Mouse (Mus musculus) liver, embryonic 14.5 days (tissue): Measurements from ENCODE around the gene Shisal1. TPM values are rescaled to one million over a fixed set of nuclear protein-coding genes. Genes with fewer than 3 reads are reported as not detected.

ENCODE experiments used
- ATAC-seq: fragments of 200-750 bp; cut with Nextera tagmentation; 2 replicates; pipeline ENCODE4 v1.8.0; 2017; ENCODE audit warnings: moderate number of reproducible peaks, mild to moderate bottlenecking, moderate library complexity; ENCODE audit not compliant: insufficient read depth
- DNase-seq, 3 experiments: peaks; one replicate each; pipeline ENCODE4 v3.0.0-alpha.2; 2012 to 2013; ENCODE audit warnings: low read depth in 3 of 3, low spot score in 3 of 3
- H3K27ac ChIP-seq: fragments of 300-500 bp; sonication (generic); 2 replicates; pipeline ENCODE4 v1.5.1; 2014; ENCODE audit warnings: moderate library complexity, mild to moderate bottlenecking, control low read depth, inconsistent platforms
- H3K27me3 ChIP-seq: fragments of 300-500 bp; sonication (generic); 2 replicates; pipeline ENCODE4 v1.6.1; 2014; ENCODE audit warnings: mild to moderate bottlenecking, low read length, moderate library complexity; ENCODE audit not compliant: control insufficient read depth, insufficient read depth
- H3K36me3 ChIP-seq: fragments of 300-500 bp; sonication (generic); replicated peaks from 2 replicates; pipeline ENCODE4 v1.6.1; 2014; ENCODE audit warnings: low read depth; ENCODE audit not compliant: control insufficient read depth, insufficient read depth
- H3K4me1 ChIP-seq, 2 experiments: fragments of 200-500 bp in 1 of 2; fragments of 300-500 bp in 1 of 2; sonication (generic) in 1 of 2; replicated peaks; 2 replicates each; pipeline ENCODE4 v1.6.1; 2012 to 2014; ENCODE audit warnings: antibody characterized with exemption in 1 of 2, inconsistent platforms in 1 of 2, low read length in 1 of 2; ENCODE audit not compliant: control insufficient read depth in 2 of 2, insufficient read depth in 2 of 2
- H3K4me2 ChIP-seq: fragments of 300-500 bp; sonication (generic); 2 replicates; pipeline ENCODE4 v1.6.1; 2014; ENCODE audit warnings: low read depth, mild to moderate bottlenecking, control low read depth, moderate library complexity
- H3K4me3 ChIP-seq, 2 experiments: fragments of 200-500 bp in 1 of 2; fragments of 300-500 bp in 1 of 2; sonication (generic) in 1 of 2; 2 replicates each; pipeline ENCODE4 v1.5.1; 2012 to 2014; ENCODE audit warnings: low read depth in 2 of 2, low read length in 2 of 2, mild to moderate bottlenecking in 2 of 2, control low read depth in 1 of 2, inconsistent platforms in 1 of 2, moderate library complexity in 1 of 2; ENCODE audit not compliant: insufficient read depth in 1 of 2
- H3K9ac ChIP-seq: fragments of 300-500 bp; sonication (generic); replicated peaks from 2 replicates; pipeline ENCODE4 v1.6.1; 2014; ENCODE audit warnings: mild to moderate bottlenecking, control low read depth, moderate library complexity
- H3K9me3 ChIP-seq: fragments of 300-500 bp; sonication (generic); 2 replicates; pipeline ENCODE4 v1.6.1; 2016; ENCODE audit warnings: low read length, mixed read lengths; ENCODE audit not compliant: control insufficient read depth
- CTCF ChIP-seq: IDR thresholded peaks from 2 replicates; pipeline ENCODE4 v1.5.1; 2016; ENCODE audit warnings: antibody characterized with exemption, low read depth, control low read depth
- EP300 ChIP-seq: IDR thresholded peaks from 2 replicates; pipeline ENCODE4 v1.6.1; 2016; ENCODE audit warnings: antibody characterized with exemption, low read depth
- WGBS: fragments of 180-500 bp; shearing (Covaris S2); extraction: QIAGEN DNeasy Blood & Tissue Kit; methylation state at CpG from one replicate; pipeline ENCODE4 v1.1.7; 2014; ENCODE audit not compliant: insufficient replicate concordance; 5-methylcytosine and 5-hydroxymethylcytosine counted together
- polyA plus RNA-seq, 2 experiments: library from polyadenylated mRNA; depleted of rRNA in 1 of 2; stranded (reverse) in 1 of 2; unstranded in 1 of 2; fragments of >200 nt; fragmentation: Nextera tagmentation in 1 of 2; extraction: Ambion mirVana in 1 of 2; gene quantifications; 2 replicates each; pipeline versions ENCODE4 v1.2.1 to v1.2.3; 2012 to 2014

Gene Shisal1
- polyA plus RNA-seq, 2 experiments: 0.07 TPM; not detected in 1

DNA sequence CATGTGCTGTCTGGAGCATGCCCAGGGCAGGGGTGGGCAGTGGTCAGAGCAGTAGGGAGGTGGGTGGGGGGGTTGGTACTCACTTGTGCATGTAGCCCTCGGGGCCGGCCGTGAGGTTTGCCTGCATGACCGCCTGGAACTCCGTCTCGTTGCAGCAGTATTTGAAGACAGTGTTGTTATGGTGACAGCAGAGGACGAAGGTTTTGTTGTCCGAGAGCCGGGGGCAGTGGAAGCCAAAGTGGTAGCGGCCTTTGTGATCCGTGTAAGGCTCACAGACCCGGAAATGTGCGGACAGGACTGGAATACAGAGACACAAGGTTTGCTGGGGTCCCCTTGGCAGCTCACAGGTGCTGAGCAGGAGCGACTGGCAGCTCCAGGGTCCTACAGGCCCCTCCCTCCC is 29.9 kb downstream of the Shisal1 start:
- DNase-seq (peak in 1 of 3 experiments; percentile 13), ATAC-seq (no peak)
- Histone ChIP-seq H3K4me2 (no peak overlapping the region), H3K27ac (no peak overlapping the region), H3K9me3 (no peaks in the 10 kb centered on the region), H3K4me3 (no peak overlapping the region), H3K9ac (no peak overlapping the region), H3K36me3 (no peaks in the 10 kb centered on the region), H3K27me3 (no peaks in the 10 kb centered on the region), H3K4me1 (peaks cover 0 to 7% of the 10 kb centered on the region in 2 experiments; a peak in 2 of 4 replicates)
- WGBS: 60% methylated on average over 14 of the region's 14 CpGs
- no peak for TF ChIP-seq EP300
- TF ChIP-seq CTCF: no peak

DNA sequence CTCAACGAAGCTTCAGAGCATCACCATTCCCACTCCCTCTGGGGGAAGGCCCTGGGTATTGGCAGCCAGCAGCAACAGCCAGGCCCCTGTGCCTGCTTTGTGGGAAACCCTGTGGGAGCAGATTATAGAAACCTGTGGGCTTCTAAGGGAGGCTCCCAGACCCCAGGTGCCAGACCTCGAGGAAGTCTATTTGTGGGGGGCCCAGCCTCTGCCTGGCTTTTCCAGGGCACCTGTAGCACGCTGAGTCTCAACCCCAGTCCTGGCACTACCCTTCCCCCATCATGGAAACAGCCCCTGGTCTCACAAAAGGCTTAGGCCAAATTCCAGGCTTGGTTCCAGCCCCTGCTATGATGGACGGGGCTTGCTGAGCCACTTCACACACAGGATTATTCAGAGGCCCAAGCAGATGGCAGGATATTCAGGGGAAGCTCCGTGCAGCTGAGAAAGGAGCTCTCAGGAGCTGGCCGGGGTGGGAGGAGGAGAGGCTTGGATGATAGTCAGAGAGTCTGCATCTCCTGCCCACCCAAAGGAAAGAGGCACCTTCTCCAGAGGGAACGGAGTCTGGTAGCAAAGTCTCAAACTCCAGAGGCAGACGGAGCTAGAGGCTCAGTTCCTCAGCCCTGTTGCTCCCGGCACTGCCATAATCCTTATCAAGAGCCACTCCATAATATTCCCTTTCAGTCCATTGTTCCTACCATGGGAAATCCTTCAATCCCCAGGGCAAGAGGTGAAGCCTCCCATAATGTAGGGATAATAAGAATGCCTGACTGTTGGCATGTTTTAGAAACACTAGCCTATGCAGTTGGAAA is 32.7 kb downstream of the Shisal1 start:
- no peak for ATAC-seq

DNA sequence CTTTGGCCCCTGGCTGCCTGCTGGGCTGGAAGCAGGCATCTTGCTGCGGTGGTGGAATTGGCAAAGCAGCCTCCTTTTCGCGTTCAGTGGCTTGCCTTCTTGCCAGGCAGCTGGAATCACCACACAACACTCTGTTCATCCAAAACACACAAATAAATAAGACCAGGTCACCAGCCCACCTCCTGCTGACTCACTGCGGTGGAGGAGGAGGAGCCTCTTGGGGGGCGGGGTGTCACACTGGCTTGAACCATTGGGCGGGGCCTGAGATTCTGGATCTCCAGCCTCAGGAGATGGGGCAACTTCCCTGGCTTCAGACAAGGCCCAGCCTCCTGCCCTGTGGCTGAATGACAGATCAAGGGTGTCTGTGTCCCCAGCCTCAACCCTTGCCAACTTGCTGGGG is 34.5 kb downstream of the Shisal1 start:
- Histone ChIP-seq H3K4me2 (no peak overlapping the region), H3K9ac (no peak overlapping the region), H3K27ac (no peak overlapping the region), H3K36me3 (no peaks in the 10 kb centered on the region), H3K9me3 (no peaks in the 10 kb centered on the region), H3K4me3 (no peak overlapping the region), H3K4me1 (peaks cover 0 to 10% of the 10 kb centered on the region in 2 experiments; a peak in 2 of 4 replicates), H3K27me3 (no peaks in the 10 kb centered on the region)
- DNase-seq (peak; percentile 24 to 46 (median 41)), ATAC-seq (peak; percentile 60; the same call in 1 of the 2 replicates)
- WGBS: 8% methylated on average over 6 of the region's 6 CpGs
- no peak for TF ChIP-seq EP300
- no peak for TF ChIP-seq CTCF

More for the DNA sequence above, 32.7 kb downstream of the Shisal1 start:
- no peak overlapping the region for H3K4me2 ChIP-seq
- H3K4me3 ChIP-seq: no peak overlapping the region
- H3K9ac ChIP-seq: no peak overlapping the region
- TF ChIP-seq EP300 (no peak), CTCF (no peak)
- no peaks in the 10 kb centered on the region for H3K9me3 ChIP-seq
- no peak overlapping the region for H3K27ac ChIP-seq
- no peaks in the 10 kb centered on the region for H3K27me3 ChIP-seq
- no peak for DNase-seq
- H3K36me3 ChIP-seq: no peaks in the 10 kb centered on the region
- WGBS: 43% methylated on average over 9 of the region's 9 CpGs
- peaks cover 0 to 10% of the 10 kb centered on the region in 2 experiments; a peak in 2 of 4 replicates for H3K4me1 ChIP-seq

DNA sequence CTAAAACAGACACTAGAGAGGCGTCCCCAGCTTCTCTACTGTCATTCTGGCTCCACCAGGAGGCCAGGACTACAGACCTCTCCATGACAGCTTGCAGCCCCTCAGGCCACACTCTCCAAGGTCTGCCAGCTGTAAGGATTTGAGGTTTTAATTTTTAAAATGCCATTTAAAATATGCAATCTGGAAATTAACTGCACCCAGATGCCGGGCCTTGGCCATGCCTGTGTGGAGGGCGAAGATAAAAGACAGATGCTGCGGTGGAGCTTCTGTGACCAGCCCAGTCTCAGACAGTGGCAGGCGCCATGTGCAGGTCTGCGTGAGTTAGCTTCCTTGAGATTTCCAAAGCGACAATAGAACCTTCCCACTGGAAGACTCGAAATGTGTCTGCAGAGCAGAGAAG is 36.8 kb downstream of the Shisal1 start:
- DNase-seq (no peak), ATAC-seq (no peak)
- no peak overlapping the region for H3K4me3 ChIP-seq
- no peaks in the 10 kb centered on the region for H3K36me3 ChIP-seq
- WGBS: 57% methylated on average over 8 of the region's 8 CpGs
- H3K9ac ChIP-seq: no peak overlapping the region
- TF ChIP-seq CTCF: no peak
- no peak for TF ChIP-seq EP300
- H3K9me3 ChIP-seq: no peaks in the 10 kb centered on the region
- H3K4me2 ChIP-seq: no peak overlapping the region
- H3K27ac ChIP-seq: no peak overlapping the region
- peaks cover 0 to 10% of the 10 kb centered on the region in 2 experiments; a peak in 2 of 4 replicates for H3K4me1 ChIP-seq
- H3K27me3 ChIP-seq: no peaks in the 10 kb centered on the region

DNA sequence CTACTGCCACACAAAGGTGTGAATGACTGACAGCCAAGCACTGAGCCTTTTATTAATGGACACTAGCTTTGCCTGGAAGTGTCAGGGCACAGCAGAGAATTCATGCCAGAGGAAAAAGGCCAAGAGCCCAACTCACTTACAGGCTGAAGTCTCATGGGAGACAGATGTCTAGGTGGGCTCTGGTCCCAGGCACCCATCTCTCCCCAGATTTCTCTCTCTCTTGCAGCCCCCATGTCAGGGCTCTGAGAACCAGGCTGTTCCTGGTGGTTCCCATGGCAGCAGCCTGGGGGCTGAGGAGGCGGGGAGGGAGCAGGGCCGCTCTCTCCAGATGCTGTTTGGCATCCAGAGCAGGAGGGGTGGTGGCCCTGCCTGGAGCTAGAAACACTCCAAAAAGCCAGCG is 38.3 kb downstream of the Shisal1 start:
- H3K27ac ChIP-seq: no peak overlapping the region
- no peaks in the 10 kb centered on the region for H3K9me3 ChIP-seq
- no peak for DNase-seq
- ATAC-seq: no peak
- TF ChIP-seq EP300 (no peak), CTCF (no peak)
- no peaks in the 10 kb centered on the region for H3K36me3 ChIP-seq
- H3K4me3 ChIP-seq: no peak overlapping the region
- no peak overlapping the region for H3K4me2 ChIP-seq
- H3K4me1 ChIP-seq: peaks cover 0 to 10% of the 10 kb centered on the region in 2 experiments; a peak in 2 of 4 replicates
- H3K27me3 ChIP-seq: no peaks in the 10 kb centered on the region
- H3K9ac ChIP-seq: no peak overlapping the region
- WGBS: 47% methylated on average over 3 of the region's 3 CpGs
